Mouse (Mus musculus) C2C12 (cell line): ENCODE measurements at regions not wholly inside any gene's neighbourhood (a gene's known extent, or its start where the extent isn't known, plus 50 kb on each side); places are given as distances from the start of the nearest gene placed in this dataset.

Source experiments
- H3K27me3 ChIP-seq: one replicate; pipeline ENCODE4 v1.6.1; 2011; ENCODE audit not compliant: control insufficient read depth, insufficient read depth, insufficient read length
- H3K36me3 ChIP-seq: one replicate; pipeline ENCODE4 v1.6.1; 2011; ENCODE audit not compliant: control insufficient read depth, insufficient read depth
- H3K4me3 ChIP-seq: one replicate; pipeline ENCODE4 v1.5.1; 2011; ENCODE audit warnings: mild to moderate bottlenecking, control low read depth; ENCODE audit not compliant: poor library complexity, insufficient read depth, severe bottlenecking
- H3K79me2 ChIP-seq: one replicate; pipeline ENCODE4 v1.6.1; 2011; ENCODE audit not compliant: control insufficient read depth, insufficient read depth
- H3K79me3 ChIP-seq: one replicate; pipeline ENCODE4 v1.6.1; 2011; ENCODE audit warnings: low read depth, control low read depth
- H3ac ChIP-seq: one replicate; pipeline ENCODE3; 2011; ENCODE audit warnings: low read depth; ENCODE audit not compliant: control insufficient read depth, insufficient read length
- CEBPB ChIP-seq: IDR thresholded peaks from one replicate; pipeline ENCODE4 v1.6.1; 2011; ENCODE audit warnings: low read depth, mild to moderate bottlenecking, control low read depth, moderate library complexity
- CTCF ChIP-seq: IDR thresholded peaks from one replicate; pipeline ENCODE4 v1.5.1; 2011; ENCODE audit not compliant: control insufficient read depth, insufficient read depth, insufficient read length
- FOSL1 ChIP-seq: IDR thresholded peaks from one replicate; pipeline ENCODE4 v1.8.0; 2011; ENCODE audit warnings: mild to moderate bottlenecking, low read length; ENCODE audit not compliant: poor library complexity, insufficient read depth, severe bottlenecking
- MAX ChIP-seq: IDR thresholded peaks from one replicate; pipeline ENCODE4 v1.6.1; 2011; ENCODE audit warnings: mild to moderate bottlenecking, control low read depth
- MYOD1 ChIP-seq: IDR thresholded peaks from one replicate; pipeline ENCODE4 v1.6.1; 2011; ENCODE audit warnings: low read depth; ENCODE audit not compliant: control insufficient read depth, insufficient read length
- MYOG ChIP-seq: IDR thresholded peaks from one replicate; pipeline ENCODE4 v1.6.1; 2011; ENCODE audit not compliant: control insufficient read depth, insufficient read length; ENCODE audit errors: extremely low read depth
- USF1 ChIP-seq: IDR thresholded peaks from one replicate; pipeline ENCODE4 v1.6.1; 2011; ENCODE audit warnings: low read depth, mild to moderate bottlenecking, control low read depth, moderate library complexity

DNA sequence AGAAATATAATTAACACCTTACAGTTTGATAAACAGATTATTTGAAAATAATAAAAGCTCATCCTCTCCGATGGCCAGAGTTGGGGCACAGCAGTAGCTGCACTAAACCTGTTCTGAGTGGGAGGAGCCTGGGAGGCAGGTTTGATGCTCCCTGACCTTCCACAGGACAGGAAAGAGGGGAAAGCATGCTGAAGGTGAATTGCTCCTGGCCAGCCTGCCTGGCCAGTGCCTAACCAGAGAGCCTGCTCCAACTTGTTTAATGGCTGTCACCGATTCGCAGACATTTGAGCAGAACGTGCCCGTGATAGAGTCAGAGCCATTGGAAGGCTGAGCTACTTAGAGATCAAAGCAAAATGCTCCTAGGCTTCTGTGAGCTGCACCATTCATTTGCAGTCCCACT is 2056.9 kb upstream of the 5930422O12Rik start:
- Histone ChIP-seq H3K4me3 (no peak overlapping the region), H3K79me2 (no peaks in the 10 kb centered on the region), H3K79me3 (no peaks in the 10 kb centered on the region), H3ac (no peak overlapping the region), H3K36me3 (no peaks in the 10 kb centered on the region), H3K27me3 (no peaks in the 10 kb centered on the region)
- no peak for TF ChIP-seq CTCF
- TF ChIP-seq MYOG = no peak
- no peak for TF ChIP-seq FOSL1
- no peak for TF ChIP-seq CEBPB
- no peak for TF ChIP-seq MAX
- TF ChIP-seq MYOD1 = no peak
- TF ChIP-seq USF1 = no peak

DNA sequence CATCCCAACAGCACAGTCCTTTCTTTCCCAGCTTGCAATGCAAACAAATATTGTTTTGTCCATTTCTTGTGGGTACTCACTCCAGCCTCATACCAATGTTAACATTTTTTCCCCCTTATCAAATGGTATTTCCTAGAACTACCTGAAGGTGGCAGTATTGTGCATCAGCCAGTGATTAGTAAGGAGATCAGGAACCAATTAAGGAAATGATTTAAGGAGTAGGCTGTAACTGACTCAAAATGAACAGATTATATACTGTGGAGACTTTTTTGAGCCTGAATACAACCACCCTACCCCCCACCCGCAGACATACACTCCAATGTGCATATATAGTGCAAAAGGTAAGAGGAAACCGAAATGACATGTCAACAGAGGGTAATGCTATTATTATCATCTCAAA is 2056.1 kb upstream of the 5930422O12Rik start:
- Histone ChIP-seq H3K27me3 (no peaks in the 10 kb centered on the region), H3ac (no peak overlapping the region), H3K79me3 (no peaks in the 10 kb centered on the region), H3K4me3 (no peak overlapping the region), H3K79me2 (no peaks in the 10 kb centered on the region), H3K36me3 (no peaks in the 10 kb centered on the region)
- TF ChIP-seq USF1 = no peak
- no peak for TF ChIP-seq MYOD1
- TF ChIP-seq CEBPB = no peak
- no peak for TF ChIP-seq MAX
- no peak for TF ChIP-seq CTCF
- TF ChIP-seq FOSL1 = no peak
- TF ChIP-seq MYOG = no peak

DNA sequence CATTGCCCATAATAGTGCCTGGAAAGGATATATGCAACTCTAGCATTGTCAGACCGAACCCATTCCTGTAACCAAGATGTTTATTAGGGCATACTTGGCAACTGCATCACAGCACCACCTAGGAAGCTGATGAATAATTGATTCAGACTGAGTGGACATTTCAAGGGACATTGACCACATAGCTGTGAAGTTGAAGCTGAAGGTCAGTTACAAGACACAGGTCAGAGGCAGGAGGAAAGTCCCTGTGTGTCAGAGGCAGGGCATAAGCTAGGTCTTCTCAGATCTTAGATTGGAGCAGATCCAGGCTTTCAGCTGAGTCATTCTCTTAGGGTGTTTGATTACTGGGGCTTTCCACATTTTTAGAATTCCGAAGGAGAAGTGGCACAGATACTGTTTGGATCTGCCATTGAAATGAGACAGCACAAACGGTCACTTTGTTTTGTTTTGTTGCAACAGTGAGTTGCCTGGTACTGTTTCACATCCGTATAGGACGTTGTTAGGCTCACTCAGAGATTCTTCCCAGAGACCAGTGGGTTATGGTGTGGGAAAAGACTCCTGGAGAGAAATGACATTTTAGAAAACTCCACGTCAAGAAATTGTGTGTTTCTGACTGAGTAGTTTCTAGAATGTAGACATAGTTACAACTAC is 2055.2 kb upstream of the 5930422O12Rik start:
- TF ChIP-seq MAX (no peak), CEBPB (peak; percentile 59), MYOG (no peak), CTCF (no peak), USF1 (no peak), MYOD1 (peak; percentile 7), FOSL1 (peak; percentile 41)
- Histone ChIP-seq H3K79me2 (no peaks in the 10 kb centered on the region), H3K4me3 (no peak overlapping the region), H3ac (no peak overlapping the region), H3K36me3 (no peaks in the 10 kb centered on the region), H3K27me3 (no peaks in the 10 kb centered on the region), H3K79me3 (no peaks in the 10 kb centered on the region)

DNA sequence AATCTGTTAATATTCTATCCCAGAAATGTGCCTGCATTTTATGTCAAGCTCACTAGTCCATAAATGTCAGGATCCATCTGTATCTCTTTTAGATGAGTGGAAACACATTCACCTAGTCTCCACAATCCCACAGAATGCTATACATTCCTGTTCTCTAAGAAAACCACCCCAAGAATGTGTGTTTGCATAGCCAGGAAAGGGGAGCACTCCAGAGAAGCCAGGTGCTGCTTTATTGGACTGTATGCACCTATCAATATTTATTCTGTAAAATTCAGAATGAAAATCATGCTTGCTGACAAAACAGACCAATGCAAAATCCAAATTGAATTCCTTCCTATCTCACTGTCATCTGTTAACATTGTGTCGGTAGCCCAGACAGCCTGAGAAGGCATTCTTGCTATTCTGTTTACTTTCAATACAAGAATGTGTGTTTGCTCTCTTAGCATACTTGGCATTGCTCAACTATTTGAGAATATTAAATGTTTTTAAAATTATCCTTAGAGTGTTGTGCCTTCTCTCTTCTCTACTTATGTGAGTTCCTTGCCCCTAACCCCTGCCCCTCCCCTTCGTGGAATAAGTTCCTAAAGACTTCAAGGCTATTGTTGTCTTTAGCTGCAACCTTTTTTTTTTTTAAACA is 2050.7 kb upstream of the 5930422O12Rik start:
- no peaks in the 10 kb centered on the region for H3K79me2 ChIP-seq
- no peak overlapping the region for H3ac ChIP-seq
- H3K27me3 ChIP-seq = no peaks in the 10 kb centered on the region
- no peak overlapping the region for H3K4me3 ChIP-seq
- H3K79me3 ChIP-seq = no peaks in the 10 kb centered on the region
- H3K36me3 ChIP-seq = no peaks in the 10 kb centered on the region
- TF ChIP-seq CEBPB (no peak), MAX (no peak), CTCF (no peak), FOSL1 (no peak), MYOD1 (no peak), USF1 (no peak)

DNA sequence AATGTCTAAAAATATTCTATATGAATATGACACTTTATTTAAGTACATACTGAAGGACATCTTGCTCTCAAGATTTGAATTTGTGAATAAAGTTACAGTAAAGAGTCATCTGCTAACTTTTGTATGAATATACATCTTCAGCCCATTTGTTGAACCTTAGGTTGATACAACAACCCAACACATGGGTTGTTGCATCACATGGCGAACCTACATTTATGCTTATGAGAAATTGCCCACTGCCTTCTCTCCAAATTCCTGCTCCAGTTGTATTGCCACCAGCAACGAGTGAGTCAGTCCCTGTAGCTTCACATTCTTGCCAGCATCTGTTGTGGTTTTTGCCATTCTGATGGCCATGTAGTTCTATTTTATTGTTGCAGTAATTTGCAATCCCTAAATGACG is 2023.7 kb upstream of the 5930422O12Rik start:
- no peak overlapping the region for H3K4me3 ChIP-seq
- TF ChIP-seq MYOD1 (peak; percentile 26), MAX (no peak), CTCF (no peak), FOSL1 (no peak), MYOG (no peak), USF1 (peak; percentile 40), CEBPB (peak; percentile 62)
- no peaks in the 10 kb centered on the region for H3K79me3 ChIP-seq
- H3K36me3 ChIP-seq = no peaks in the 10 kb centered on the region
- H3K27me3 ChIP-seq = no peaks in the 10 kb centered on the region
- H3ac ChIP-seq = no peak overlapping the region
- no peaks in the 10 kb centered on the region for H3K79me2 ChIP-seq

DNA sequence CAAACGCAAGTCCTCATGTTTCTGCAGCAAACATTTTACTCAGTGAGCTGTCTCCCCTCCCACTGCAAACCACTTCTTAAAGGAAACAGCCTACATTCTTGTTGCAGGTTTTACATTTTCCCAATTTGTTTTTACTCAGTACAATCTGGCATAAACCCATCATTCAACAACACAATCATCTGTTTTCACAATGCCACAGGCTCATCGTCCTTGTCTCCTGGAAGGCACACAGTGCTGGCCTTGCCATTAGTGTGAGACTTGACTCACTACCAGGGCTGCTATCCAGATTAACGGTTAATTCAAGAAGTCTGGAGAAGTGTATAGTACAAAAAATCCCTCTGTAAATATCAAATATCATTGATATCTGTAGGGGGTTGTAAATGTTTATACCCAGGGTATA is 2006.3 kb upstream of the 5930422O12Rik start:
- Histone ChIP-seq H3K27me3 (no peaks in the 10 kb centered on the region), H3K4me3 (no peak overlapping the region), H3K36me3 (no peaks in the 10 kb centered on the region), H3K79me3 (no peaks in the 10 kb centered on the region), H3K79me2 (no peaks in the 10 kb centered on the region), H3ac (no peak overlapping the region)
- TF ChIP-seq MAX = no peak
- TF ChIP-seq CEBPB = no peak
- no peak for TF ChIP-seq MYOD1
- no peak for TF ChIP-seq FOSL1
